Mouse (Mus musculus) kidney, adult 18-20 months (tissue): ENCODE results near the gene Olfr26.
"Not testable (repeated sequence)": the region's sequence is repeated elsewhere in the genome, so short reads cannot be mapped to it uniquely, and the experiment has no call there.

ENCODE experiments used
- DNase-seq: peaks from one replicate; pipeline ENCODE4 v3.0.0; 2021

Gene Olfr26

DNA sequence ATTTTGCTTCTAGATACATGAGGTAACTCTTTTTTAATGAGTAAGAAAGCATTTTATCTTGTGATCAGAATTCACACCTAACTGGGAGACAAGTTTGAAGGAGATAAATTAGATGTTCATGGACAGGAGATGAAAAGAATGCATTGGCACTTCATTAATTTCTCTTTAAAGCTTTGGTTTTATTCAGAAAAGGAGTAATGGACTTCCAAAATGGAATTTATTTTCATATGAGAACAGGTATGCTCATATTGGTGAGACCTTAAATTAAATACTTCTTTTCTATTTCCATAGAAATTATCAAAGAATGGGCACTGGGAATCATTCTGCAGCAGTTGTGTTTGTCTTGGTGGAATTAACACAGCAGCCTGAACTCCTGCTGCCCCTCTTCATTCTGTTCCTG is at the start of gene Olfr26:
TSS of gene Olfr26 (plus strand) at position 301 of the 400 bp plus-strand sequence.
- DNase-seq, result no peak

DNA sequence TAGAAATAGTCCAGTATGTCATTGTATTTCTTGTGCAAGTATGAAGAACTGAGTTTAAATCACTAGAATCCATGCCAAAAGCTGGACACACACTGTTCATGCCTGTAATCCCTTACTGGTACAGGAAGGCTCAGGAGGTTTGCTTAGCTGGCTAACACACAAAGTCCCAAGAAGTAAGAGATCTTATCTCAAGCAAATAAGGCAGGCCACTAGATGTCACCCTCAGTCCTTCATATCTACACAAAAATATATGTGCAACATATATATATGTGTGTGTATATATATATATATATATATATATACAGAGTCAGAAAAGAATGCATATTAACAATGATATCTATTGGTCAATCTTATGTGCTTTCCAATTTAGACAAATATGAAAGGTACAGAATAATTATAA is 49.2 kb upstream of the Olfr26 start:
- no peak for DNase-seq

DNA sequence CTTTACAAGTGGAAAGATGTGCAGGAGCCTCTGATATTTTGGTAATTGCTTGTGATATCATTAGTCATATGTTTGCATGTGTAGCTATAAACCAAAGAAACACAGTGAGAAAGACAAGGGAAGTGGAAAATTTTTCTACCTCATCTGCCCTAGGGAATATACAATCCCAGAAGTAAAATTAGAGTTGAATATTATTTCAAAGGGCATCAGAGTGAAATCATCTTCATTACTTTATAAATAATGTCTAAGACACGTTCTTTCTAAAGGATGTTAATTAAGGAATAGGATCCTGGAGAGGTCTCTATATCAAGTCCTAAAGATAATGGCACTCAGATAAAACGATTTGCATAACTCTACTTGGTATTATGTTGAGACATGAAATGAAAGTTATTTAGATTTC is 40.5 kb upstream of the Olfr26 start, which contains the start of gene Olfr922:
TSS of gene Olfr922 (plus strand) at position 301 of the 400 bp plus-strand sequence.
- no peak for DNase-seq

DNA sequence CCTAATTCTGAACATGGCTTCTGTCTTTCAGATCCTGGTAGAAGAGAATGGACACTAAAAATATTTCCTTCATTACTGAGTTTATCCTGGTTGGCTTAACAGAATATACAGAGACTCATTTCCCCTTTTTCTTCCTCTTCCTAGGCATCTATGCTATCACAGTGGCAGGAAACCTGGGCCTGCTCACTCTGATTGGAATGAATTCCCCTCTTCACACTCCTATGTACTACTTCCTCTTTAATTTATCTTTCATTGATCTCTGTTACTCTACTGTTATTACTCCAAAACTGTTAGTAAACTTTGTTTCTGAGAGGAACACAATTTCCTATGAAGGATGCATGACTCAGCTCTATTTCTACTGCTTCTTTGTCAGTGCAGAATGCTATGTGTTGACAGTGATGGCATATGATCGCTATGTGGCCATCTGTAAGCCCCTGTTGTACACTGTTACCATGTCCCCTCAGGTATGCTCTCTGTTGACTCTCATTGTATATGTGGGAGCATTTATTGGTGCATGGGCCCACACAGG is 39.3 kb upstream of the Olfr26 start:
- DNase-seq, result no peak

DNA sequence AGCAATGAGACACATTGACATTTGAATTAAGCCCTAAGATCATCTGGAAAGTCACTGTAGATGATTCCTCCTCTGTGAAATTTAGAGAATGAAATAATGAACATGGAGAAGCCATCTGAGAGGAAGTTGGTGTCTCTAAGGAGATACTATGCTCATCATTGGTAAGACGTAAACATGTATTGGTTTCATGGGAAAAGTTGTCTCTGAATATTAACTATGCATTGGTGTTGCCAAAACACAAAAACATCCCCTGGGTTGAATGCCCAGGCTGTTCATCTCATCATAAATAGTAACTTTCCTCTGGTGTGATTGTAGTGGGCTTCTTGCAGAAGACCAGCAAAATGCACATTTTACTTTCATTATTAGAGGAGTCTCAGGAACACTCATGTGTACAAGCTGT is 28.6 kb upstream of the Olfr26 start, which contains the start of gene Olfr923:
TSS of gene Olfr923 (plus strand) at position 301 of the 400 bp plus-strand sequence.
- DNase-seq, result no peak

DNA sequence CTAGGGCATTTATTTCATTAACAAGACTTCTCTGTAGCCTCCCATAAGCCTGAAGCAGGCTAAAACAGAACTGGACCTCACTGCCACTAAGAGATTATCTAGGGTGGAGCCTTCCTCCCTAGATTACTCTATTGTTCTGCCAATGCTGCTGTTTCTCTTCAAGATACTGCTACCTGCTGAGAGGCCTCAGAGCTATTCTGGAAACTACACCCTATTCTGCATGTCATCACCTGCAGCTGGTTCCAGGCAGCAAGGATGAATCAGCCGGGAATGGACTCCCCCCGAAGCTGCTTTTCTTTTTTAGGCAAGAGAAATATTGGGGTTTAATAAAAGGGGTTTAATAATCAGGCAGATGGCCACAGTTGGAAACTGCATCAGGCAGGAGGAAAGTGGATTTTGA is 21.8 kb upstream of the Olfr26 start:
- DNase-seq, result no peak

DNA sequence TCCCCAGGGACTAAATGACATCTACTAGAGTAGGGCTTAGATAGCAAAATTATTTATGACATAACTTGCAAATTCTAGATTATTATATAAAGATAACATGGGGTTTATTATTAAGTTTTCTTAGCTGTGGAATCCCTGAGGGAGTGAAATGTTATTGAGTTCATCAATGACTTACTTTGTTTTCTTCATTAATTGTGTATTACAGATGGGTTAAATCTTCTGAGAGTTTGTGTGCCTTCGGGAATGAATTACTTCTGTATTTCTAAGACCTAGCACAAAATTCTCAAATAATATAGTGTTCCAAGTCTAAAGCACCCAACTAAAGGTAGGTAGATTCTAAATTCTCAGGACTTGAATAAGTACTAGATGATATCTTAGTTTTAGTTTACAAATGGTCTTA is 10.7 kb upstream of the Olfr26 start, which contains the start of gene Olfr924:
TSS of gene Olfr924 (plus strand) at position 301 of the 400 bp plus-strand sequence.
- no peak for DNase-seq

DNA sequence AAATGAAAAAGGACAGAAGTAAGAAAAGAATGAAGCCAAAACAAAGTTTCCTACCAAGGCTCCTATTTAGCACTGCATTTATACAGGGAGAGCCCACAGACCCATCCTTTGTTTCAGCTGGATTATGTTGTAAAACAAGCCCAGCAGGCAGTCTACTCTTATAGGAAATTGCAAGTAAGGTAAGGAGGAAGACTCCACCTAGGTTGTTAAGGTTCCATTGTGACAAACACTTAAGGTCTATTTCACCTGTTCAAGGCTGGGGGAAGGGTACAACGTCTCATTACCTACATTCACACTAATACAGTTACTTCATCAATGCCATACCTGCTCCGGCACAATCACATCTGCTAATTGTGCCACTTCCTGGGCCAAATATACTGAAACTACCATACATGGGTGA is 20.0 kb downstream of the Olfr26 start:
- not testable (repeated sequence) for DNase-seq

DNA sequence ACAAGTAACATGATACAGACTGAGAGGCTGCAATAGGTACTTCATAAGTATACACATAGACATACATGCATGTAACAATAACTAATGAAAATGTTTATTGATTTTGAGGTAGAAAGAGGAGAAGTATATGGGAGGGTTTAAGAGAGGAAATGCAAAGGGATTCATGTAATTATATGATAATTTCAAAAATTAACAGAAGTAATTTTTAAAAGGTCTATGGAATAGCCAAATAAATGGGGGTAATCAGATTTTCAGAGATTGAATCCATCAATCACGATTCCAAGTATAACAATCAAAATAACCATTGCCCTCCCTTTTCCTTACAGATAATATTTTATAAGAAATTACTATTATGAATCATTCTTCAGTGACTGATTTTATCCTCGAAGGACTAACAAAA is 22.0 kb downstream of the Olfr26 start, which contains the start of gene Olfr926:
TSS of gene Olfr926 (plus strand) at position 301 of the 400 bp plus-strand sequence.
- DNase-seq, result no peak
